Mouse (Mus musculus) G1E (cell line): ENCODE results near the gene Col5a3.

Experiments used
- CTCF ChIP-seq: IDR thresholded peaks from 2 replicates; pipeline ENCODE4 v1.5.1; 2012; ENCODE audit warnings: low read depth, low read length, inconsistent platforms, mixed read lengths
- GATA1 ChIP-seq: IDR thresholded peaks from 2 replicates; pipeline ENCODE4 v1.6.1; 2012; ENCODE audit warnings: borderline replicate concordance, low read length, inconsistent platforms, mixed read lengths
- POLR2AphosphoS5 ChIP-seq: IDR thresholded peaks from 2 replicates; pipeline ENCODE4 v1.6.1; 2012; ENCODE audit warnings: low read depth, low read length, inconsistent platforms; ENCODE audit not compliant: insufficient replicate concordance
- TAL1 ChIP-seq: conservative IDR thresholded peaks from 2 replicates; pipeline ENCODE4 v1.6.1; 2012; ENCODE audit warnings: low read depth, low read length, inconsistent platforms, mixed read lengths

DNA sequence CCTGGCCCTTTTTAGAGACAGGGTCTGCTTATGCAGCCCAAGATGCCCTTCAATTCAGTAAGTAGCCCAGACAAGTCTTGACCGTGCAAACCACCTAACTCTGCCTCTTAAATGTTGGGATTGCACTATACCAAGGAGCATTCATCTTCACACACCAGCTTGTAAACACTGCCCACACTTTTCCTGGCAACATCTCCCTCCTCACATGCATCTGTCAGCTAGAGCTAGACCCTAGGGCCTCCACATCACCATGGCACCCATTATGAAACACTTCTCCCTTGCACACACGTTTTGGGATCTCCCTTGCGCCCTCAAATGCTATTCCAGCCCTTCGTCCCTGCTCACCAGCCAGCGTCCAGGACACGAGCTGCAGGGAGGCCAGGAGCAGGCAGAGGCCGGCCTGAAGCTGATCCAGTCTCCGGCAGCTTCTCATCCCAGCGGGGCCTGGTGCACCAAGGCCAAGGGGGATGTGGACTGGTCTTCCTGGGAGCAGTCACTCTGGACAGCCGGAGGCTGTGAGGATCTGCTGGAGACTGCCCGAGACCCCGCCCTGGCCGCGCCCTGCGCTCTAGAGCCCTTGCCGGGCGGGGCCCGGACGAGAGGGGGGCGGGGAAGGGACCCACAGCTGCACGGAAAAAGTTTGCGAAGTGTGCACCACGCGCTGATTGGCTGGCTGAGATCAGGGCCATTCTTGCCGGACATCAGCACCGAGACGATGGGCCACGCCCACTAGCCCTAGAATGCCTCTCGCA, at the start of gene Col5a3:
- TF ChIP-seq GATA1 (no peak), CTCF (no peak), POLR2AphosphoS5 (no peak), TAL1 (no peak)
